Mouse (Mus musculus) c-Kit-negative CD71-positive TER-119-positive erythroid progenitor cells, embryonic 14.5 days (primary cell): Measurements from ENCODE around the gene Plscr1.

Source experiments
- DNase-seq: peaks from one replicate; pipeline ENCODE4 v3.0.0-alpha.2; 2013; ENCODE audit warnings: low read depth, low spot score

The Plscr1 gene

DNA sequence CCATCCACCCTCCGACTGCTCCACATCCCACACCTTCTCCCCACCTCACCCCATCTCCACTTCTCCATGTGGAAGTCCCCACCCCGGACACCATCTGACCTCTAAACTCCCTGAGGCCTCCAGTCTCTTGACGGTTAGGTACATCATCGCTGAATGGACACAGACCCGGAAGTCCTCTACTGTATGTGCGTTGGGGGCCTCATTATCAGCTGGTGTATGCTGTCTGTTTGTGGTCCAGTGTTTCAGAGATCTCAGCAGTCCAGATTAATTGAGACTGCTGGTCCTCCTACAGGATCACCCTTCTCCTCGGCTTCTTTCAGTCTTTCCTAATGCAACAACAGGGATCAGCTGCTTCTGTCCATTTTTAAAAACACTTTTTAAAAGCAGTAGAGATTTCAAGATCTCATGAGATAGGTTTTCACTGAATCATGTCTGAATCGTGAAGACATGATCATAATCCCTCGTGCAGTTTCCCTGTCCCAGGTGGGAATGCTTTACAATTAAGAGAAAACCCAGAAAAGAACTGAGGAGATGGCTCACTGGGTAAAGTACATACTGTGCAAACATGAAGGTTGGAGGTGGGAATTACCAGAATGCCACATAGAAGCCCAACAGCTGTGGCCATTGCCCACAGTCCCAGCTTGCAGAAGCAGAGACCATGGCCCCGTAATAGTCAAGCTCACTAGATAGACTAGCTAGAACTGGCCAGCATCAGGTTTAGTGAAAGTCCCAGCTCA, 4.2 kb downstream of the Plscr1 start:
- DNase-seq = no peak

DNA sequence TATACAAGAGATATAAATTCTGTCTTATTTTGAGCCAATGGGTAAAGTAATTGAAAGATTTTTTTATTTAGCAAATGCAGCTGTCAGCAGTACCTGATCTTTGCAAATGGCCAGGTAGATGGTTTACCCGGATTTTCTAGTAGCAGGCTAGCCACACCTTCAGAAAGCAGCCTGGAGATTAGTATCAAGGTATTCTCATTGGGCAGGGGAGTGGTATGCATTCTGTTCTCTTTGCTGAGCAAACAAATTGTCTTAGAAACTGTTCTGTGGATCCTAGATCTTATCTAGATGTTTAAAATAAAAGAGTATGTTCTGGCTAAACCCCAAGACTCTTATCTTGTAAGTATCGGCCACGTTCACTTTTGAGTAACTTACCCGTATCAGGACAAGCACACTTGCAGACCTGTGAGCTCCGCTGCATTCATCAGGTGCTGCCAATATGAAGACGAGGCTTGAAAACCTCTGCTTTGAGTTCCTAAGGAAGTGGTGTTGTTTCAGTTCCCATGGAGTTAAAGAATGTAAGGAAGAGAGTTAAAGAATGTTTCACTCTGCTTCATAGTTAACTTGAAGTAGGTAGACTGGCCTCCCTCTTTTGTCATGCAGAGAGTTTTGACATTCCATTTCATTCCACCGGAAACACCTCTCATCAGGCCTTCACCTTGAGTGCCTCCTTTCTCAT, 11.1 kb downstream of the Plscr1 start:
- no peak for DNase-seq

GRCm38 (mm10) chr9:92265719-92266118, 16.2 kb downstream of the Plscr1 start:
- no peak for DNase-seq

GRCm38 (mm10) chr9:92266558-92267171, 17.1 kb downstream of the Plscr1 start:
- no peak for DNase-seq

GRCm38 (mm10) chr9:92267732-92268131, 18.2 kb downstream of the Plscr1 start:
- DNase-seq = no peak

GRCm38 (mm10) chr9:92269829-92270404, 20.4 kb downstream of the Plscr1 start:
- no peak for DNase-seq

GRCm38 (mm10) chr9:92270927-92271326, 21.4 kb downstream of the Plscr1 start:
- no peak for DNase-seq

DNA sequence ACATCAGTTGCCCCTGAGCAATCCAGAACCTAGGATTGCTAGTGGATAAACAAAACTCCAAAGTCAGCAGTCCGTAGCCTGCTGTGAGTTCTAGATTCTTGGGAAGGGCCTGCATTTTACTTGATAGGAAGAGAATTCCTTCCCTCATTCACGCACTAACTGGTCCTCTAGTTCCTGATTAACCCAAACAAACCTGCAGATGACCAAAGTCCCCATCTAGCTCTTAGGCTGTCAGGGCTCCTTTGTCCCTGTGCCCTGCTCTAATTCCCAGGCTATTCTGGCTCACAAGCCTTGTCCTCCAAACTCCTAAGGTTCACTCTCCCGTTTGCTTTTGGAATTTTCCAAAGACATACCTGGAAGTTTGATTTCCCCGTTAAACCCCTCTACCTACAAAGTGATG, 23.1 kb downstream of the Plscr1 start:
- DNase-seq = no peak

DNA sequence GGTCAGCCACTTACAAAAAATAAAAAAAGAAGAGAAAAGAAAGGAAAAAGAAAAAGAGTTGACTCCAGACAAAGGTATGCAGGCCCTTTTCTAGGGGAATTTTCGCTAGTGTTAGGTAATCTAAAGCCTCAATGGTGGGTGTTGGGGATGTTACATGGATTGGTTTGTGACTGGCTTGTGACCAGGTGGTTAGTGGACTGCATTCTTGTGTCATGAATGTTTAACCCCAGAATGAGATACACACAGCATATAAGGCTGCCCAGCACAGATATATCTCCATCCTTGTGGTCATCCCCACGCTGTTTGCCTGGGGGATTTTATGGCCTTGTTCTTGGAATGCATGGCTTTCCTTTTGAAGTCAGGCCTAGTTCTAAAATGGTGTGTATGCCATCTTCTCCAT, 23.7 kb downstream of the Plscr1 start:
- DNase-seq = no peak

- DNase-seq = no peak
Measured at GRCm38 (mm10) chr9:92273956-92274762, 24.6 kb downstream of the Plscr1 start.

- no peak for DNase-seq
Measured at GRCm38 (mm10) chr9:92275486-92276207, 26.1 kb downstream of the Plscr1 start, which contains the start of gene Plscr2. Gene Plscr2 (plus strand): TSS chr9:92275602.

DNA sequence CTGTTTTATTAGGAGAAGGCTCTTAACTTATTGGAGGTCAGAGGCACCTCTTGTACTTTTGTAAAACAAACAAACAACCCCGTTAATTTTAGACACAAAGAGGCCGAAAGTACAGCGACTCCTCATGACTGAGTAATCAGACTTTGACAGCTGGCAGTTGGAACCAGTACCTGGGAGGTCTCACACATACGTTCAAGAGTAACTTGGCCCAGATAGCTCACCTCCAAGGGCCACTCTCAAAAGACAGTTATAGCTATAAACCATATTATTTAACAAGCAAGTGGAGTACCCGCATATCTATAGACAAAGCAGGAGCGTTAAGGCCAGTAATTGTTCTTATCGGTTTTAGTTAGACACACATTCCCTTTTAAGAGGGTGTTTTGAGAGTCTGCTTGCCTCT, 26.8 kb downstream of the Plscr1 start:
- no peak for DNase-seq

GRCm38 (mm10) chr9:92280048-92280447, 30.5 kb downstream of the Plscr1 start:
- no peak for DNase-seq

DNA sequence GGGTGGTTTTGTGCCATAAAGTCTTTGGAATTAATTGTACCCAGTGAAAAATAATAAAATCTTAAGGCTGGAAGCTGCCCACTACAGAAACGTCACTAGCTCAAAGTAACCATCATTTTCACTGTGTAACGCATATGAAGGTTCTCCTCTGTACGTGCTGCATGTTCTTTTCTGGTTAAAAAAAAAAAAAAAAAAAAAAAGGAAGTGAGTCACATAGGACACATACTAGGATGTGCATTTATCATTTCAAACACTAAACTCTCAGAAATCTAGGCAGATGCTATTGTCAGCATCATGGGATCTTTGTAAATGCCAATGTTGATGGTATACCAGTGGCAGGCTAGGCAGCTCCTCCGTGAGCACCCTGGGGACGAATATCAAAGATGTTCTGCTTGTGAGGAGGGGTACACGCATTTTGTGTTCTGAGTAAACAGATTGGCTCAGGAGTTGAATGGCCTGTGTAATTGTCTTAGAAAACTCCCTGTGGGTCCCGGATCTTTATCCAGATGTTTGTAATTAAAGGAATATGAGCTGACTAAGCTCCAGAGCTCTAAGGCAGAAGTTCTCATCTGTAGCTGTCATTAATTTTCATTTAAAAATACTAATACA, 33.1 kb downstream of the Plscr1 start:
- no peak for DNase-seq

DNA sequence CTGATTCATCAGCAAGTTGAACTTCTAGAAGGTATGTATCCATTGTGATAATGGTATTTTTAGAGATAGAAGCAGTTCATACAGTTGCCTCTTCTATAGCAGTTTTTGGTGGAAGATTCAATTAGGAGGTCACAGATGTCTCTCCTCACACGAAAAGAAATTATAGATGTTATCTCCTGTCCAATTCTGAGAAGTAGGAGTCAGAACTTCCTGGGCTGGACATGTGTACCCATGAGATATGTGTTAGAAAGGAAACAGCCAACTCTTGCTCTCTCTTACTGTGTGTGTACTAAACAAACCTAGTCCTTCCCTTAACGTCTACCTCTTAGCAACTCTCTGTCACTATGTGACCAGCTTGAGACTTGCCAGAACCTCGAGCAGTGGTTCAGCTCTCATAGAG, 40.1 kb downstream of the Plscr1 start:
- no peak for DNase-seq

DNA sequence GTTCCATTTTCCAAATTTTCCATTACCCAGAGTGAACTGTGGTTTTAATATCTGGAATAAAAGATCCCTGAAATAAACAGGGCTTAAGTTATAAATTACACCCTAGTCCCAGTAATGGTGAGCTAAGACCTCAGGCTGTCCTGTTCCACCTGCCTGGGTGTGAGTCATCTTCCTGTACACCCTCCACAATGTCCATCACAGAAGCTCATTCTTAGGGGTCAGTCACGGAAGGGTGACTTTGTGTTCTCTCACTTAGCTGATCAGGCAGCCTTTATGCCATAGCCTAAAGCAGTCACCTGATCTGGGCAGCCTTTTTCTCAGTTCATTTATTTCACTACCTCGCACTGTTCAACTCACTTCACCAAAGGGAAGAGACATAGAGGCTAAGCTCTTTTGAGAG, 42.6 kb downstream of the Plscr1 start:
- DNase-seq = no peak

- DNase-seq = no peak
Measured at GRCm38 (mm10) chr9:92292922-92293321, 43.4 kb downstream of the Plscr1 start.

DNA sequence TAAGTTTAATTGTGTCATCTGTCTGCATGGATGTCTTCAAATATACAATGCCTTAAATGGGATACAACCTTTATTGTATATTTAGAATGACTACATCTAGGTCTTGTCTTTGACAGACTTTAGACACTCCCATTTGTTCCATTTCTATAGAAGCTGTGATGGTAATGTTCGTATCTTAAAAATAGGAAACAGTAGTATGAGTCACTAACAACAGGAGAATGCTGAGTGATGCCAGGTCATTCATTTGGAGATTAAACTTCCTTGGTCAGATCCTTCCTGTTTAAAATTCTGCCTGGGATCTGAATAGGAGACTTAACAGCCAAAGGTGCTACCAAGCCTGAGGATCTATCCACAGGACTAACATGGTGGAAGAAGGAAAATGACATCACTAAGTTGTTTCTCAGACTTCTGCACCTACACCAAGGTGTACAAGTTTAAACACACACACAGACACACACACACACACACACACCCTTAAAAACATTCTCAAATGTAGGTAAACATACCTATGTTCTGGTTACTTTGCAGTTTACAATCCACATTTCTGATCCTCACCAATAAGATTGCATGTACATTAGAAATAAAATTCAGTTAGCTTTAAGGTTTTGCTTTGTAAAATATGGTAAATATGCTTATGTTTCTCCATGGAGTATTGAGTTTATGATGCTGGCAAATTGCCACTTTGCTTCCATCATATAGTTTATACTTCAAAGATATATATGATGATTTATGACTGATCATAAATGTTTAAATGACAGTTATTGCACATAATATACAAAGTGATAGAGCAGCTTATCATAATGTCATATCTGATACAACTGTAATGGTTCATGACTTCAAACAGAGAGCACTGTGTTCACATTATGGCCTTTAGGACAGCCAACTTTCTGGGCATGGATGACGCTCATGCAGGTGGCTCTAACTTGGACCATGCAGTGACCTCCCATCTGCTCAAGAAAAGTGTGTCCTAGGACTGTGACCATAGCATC, 44.3 kb downstream of the Plscr1 start:
- DNase-seq = no peak

DNA sequence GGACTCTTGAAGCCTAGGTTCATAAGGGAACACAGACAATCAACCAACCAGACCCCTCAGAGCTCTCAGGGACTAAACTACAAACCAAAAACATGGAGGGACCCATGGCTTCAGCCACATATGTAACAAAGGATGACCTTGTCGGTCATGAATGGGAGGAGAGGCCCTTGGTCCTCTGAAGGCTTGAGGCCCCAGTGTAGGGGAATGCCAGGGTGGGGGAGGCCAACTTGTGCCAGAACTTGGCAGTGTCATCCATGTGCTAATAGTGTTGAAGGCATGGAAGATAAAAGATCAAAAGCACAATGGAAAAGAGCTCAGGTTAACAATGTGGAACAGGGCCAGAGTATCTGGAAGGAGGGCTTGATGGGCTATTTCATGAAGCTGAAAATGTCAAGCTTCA, 48.7 kb downstream of the Plscr1 start:
- no peak for DNase-seq
